Mouse (Mus musculus): ENCODE data around the gene Ei24. TPM values are rescaled to one million over a fixed set of nuclear protein-coding genes. Genes with fewer than 3 reads are reported as not detected.

Ei24 gene
- 45.8 and 49.6 TPM in 2 replicates for polyA plus RNA-seq (2014; fragmentation: Nextera tagmentation; extraction: Ambion mirVana)

- Histone ChIP-seq H3K36me3 (ENCODE audit: control insufficient read depth, insufficient read depth, low read length) (peaks cover 7% of the 10 kb centered on the region; the same call in 1 of the 2 replicates), H3K4me3 (ENCODE audit: low read depth, low read length) (peak within 1 kb of the TSS; percentile 98)
- peak; percentile 99 for ATAC-seq (ENCODE audit: insufficient number of reproducible peaks, insufficient read depth, low FRiP score, low read depth)
These were observed at the start of gene Ei24 for GRCm38 (mm10) chr9:36796781-36797555. TSS of gene Ei24 (minus strand) at chr9:36797393.

GRCm38 (mm10) chr9:36846346-36846745 is 49.2 kb upstream of the Ei24 start:
- Histone ChIP-seq H3K9ac (replicated peaks; ENCODE audit: low read depth, low read length) (no peak overlapping the region), H3K27me3 (ENCODE audit: control insufficient read depth, insufficient read depth, low read length) (no peaks in the 10 kb centered on the region), H3K36me3 (ENCODE audit: control insufficient read depth, insufficient read depth, low read length) (no peaks in the 10 kb centered on the region), H3K4me2 (replicated peaks; ENCODE audit: low read depth, low read length) (no peak overlapping the region), H3K27ac (ENCODE audit: low read length) (no peak overlapping the region), H3K4me3 (ENCODE audit: low read depth, low read length) (no peak overlapping the region), H3K9me3 (ENCODE audit: control insufficient read depth, low read depth, low read length) (no peaks in the 10 kb centered on the region), H3K4me1 (ENCODE audit: control insufficient read depth, insufficient read depth, low read length) (no peaks in the 10 kb centered on the region)
- WGBS, result 53% methylated on average over 4 of the region's 4 CpGs
- no peak for ATAC-seq (ENCODE audit: insufficient number of reproducible peaks, insufficient read depth, low FRiP score, low read depth)

More at GRCm38 (mm10) chr9:36796781-36797555, at the start of gene Ei24:
- peak within 1 kb of the TSS; percentile 61 for H3K27ac ChIP-seq (ENCODE audit: low read length)
- H3K9ac ChIP-seq (replicated peaks; ENCODE audit: low read depth, low read length), result peak within 1 kb of the TSS; percentile 97
- peaks cover 12% of the 10 kb centered on the region for H3K4me1 ChIP-seq (ENCODE audit: control insufficient read depth, insufficient read depth, low read length)
- under 1% methylated on average over 66 of the region's 66 CpGs for WGBS
- H3K4me2 ChIP-seq (replicated peaks; ENCODE audit: low read depth, low read length), result peak within 1 kb of the TSS; percentile 85
- H3K9me3 ChIP-seq (ENCODE audit: control insufficient read depth, low read depth, low read length), result no peaks in the 10 kb centered on the region
- H3K27me3 ChIP-seq (ENCODE audit: control insufficient read depth, insufficient read depth, low read length), result no peaks in the 10 kb centered on the region

DNA sequence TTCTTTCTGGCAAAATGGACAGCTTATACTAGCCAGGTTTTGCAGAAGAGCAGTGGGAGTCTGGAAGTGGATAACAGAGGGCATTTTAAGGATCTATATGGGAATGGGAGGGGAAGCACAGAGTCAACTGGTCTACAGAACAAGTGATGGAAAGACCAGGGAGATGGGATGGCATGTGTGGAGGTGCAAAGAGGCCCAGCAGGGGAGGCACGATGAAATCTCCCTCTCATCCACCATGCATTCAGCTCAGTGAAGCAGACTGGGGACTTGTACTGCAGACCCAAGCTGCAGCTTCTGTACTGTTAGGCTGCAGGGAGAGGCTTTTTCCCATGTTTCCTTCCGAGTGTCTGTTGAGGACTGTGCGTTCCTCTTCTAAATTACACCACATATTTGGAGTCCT is 36.7 kb upstream of the Ei24 start:
- Histone ChIP-seq H3K9me3 (ENCODE audit: control insufficient read depth, low read depth, low read length) (no peaks in the 10 kb centered on the region), H3K9ac (replicated peaks; ENCODE audit: low read depth, low read length) (no peak overlapping the region), H3K27ac (ENCODE audit: low read length) (no peak overlapping the region), H3K36me3 (ENCODE audit: control insufficient read depth, insufficient read depth, low read length) (no peaks in the 10 kb centered on the region), H3K27me3 (ENCODE audit: control insufficient read depth, insufficient read depth, low read length) (0 out of 2 replicates have a peak, but pooled peaks cover 2% of the 10 kb centered on the region), H3K4me3 (ENCODE audit: low read depth, low read length) (peak overlapping the region; percentile 28; the same call in 1 of the 2 replicates), H3K4me1 (ENCODE audit: control insufficient read depth, insufficient read depth, low read length) (no peaks in the 10 kb centered on the region), H3K4me2 (replicated peaks; ENCODE audit: low read depth, low read length) (peak overlapping the region; percentile 62)
- no peak for ATAC-seq (ENCODE audit: insufficient number of reproducible peaks, insufficient read depth, low FRiP score, low read depth)
- 38% methylated on average over 3 of the region's 3 CpGs for WGBS

DNA sequence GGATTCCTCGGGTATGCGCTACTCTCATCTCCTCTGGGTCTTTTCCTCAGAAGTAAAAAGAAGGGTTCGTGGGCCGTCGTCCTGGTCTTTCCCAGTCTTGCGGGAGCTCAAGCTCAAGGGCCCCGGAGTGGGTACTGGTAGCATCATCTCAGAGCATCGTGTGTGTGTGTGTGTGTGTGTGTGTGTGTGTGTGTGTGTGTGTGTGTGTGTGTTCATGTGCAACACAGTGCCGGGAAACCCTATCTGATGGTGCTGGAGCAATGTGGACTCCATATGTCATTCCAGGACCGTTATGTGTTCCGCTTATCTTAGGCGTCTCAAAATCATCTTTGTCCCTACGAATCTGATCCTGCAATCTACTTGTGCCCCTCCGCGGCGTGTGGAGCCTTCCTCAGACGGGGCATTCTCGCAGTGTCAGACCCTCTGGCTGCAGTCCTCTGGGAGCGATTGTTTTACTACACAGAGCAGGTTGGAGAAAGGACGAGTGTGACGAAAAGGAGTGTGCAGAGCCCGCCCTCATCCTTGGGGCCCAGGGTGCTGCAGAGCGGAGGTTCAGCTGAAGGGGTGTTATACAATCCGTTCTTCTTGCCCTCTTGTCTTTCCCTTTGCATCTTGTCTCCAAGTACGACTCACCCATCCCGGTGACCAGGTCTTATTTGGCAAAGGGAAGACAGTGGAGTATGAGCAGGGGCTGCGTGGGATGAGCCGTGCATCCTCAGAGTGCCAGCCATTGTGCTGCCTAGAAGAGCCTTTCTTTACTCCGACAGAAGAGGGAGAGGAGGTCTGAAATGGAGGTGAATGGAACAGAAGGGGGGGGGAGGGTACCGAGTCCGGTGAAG is 36.1 kb upstream of the Ei24 start:
- 3% methylated on average over 31 of the region's 31 CpGs for WGBS

GRCm38 (mm10) chr9:36832529-36832928 is 35.3 kb upstream of the Ei24 start:
- ATAC-seq (ENCODE audit: insufficient number of reproducible peaks, insufficient read depth, low FRiP score, low read depth), result peak; percentile 87
- Histone ChIP-seq H3K4me1 (ENCODE audit: control insufficient read depth, insufficient read depth, low read length) (no peaks in the 10 kb centered on the region), H3K9ac (replicated peaks; ENCODE audit: low read depth, low read length) (0 out of 2 replicates have a peak overlapping the region, but pooled peaks have one; percentile 2), H3K27me3 (ENCODE audit: control insufficient read depth, insufficient read depth, low read length) (0 out of 2 replicates have a peak, but pooled peaks cover 2% of the 10 kb centered on the region), H3K36me3 (ENCODE audit: control insufficient read depth, insufficient read depth, low read length) (no peaks in the 10 kb centered on the region), H3K9me3 (ENCODE audit: control insufficient read depth, low read depth, low read length) (no peaks in the 10 kb centered on the region), H3K27ac (ENCODE audit: low read length) (no peak overlapping the region), H3K4me3 (ENCODE audit: low read depth, low read length) (peak overlapping the region; percentile 28), H3K4me2 (replicated peaks; ENCODE audit: low read depth, low read length) (peak overlapping the region; percentile 62)
- under 1% methylated on average over 32 of the region's 32 CpGs for WGBS

More for the DNA sequence above, 36.1 kb upstream of the Ei24 start:
- Histone ChIP-seq H3K4me1 (ENCODE audit: control insufficient read depth, insufficient read depth, low read length) (no peaks in the 10 kb centered on the region), H3K27ac (ENCODE audit: low read length) (no peak overlapping the region), H3K4me2 (replicated peaks; ENCODE audit: low read depth, low read length) (peak overlapping the region; percentile 62), H3K9me3 (ENCODE audit: control insufficient read depth, low read depth, low read length) (no peaks in the 10 kb centered on the region), H3K9ac (replicated peaks; ENCODE audit: low read depth, low read length) (0 out of 2 replicates have a peak overlapping the region, but pooled peaks have one; percentile 2), H3K4me3 (ENCODE audit: low read depth, low read length) (peak overlapping the region; percentile 28), H3K27me3 (ENCODE audit: control insufficient read depth, insufficient read depth, low read length) (0 out of 2 replicates have a peak, but pooled peaks cover 2% of the 10 kb centered on the region), H3K36me3 (ENCODE audit: control insufficient read depth, insufficient read depth, low read length) (no peaks in the 10 kb centered on the region)
- peak; percentile 66; the same call in 1 of the 2 replicates for ATAC-seq (ENCODE audit: insufficient number of reproducible peaks, insufficient read depth, low FRiP score, low read depth)

GRCm38 (mm10) chr9:36831401-36831800 is 34.2 kb upstream of the Ei24 start:
- H3K4me2 ChIP-seq (replicated peaks; ENCODE audit: low read depth, low read length), result no peak overlapping the region
- H3K36me3 ChIP-seq (ENCODE audit: control insufficient read depth, insufficient read depth, low read length), result no peaks in the 10 kb centered on the region
- H3K4me1 ChIP-seq (ENCODE audit: control insufficient read depth, insufficient read depth, low read length), result no peaks in the 10 kb centered on the region
- 0 out of 2 replicates have a peak, but pooled peaks cover 2% of the 10 kb centered on the region for H3K27me3 ChIP-seq (ENCODE audit: control insufficient read depth, insufficient read depth, low read length)
- no peak overlapping the region for H3K4me3 ChIP-seq (ENCODE audit: low read depth, low read length)
- no peak overlapping the region for H3K9ac ChIP-seq (replicated peaks; ENCODE audit: low read depth, low read length)
- no peak overlapping the region for H3K27ac ChIP-seq (ENCODE audit: low read length)
- WGBS, result 78% methylated on average over 6 of the region's 6 CpGs
- no peak for ATAC-seq (ENCODE audit: insufficient number of reproducible peaks, insufficient read depth, low FRiP score, low read depth)
- H3K9me3 ChIP-seq (ENCODE audit: control insufficient read depth, low read depth, low read length), result no peaks in the 10 kb centered on the region

DNA sequence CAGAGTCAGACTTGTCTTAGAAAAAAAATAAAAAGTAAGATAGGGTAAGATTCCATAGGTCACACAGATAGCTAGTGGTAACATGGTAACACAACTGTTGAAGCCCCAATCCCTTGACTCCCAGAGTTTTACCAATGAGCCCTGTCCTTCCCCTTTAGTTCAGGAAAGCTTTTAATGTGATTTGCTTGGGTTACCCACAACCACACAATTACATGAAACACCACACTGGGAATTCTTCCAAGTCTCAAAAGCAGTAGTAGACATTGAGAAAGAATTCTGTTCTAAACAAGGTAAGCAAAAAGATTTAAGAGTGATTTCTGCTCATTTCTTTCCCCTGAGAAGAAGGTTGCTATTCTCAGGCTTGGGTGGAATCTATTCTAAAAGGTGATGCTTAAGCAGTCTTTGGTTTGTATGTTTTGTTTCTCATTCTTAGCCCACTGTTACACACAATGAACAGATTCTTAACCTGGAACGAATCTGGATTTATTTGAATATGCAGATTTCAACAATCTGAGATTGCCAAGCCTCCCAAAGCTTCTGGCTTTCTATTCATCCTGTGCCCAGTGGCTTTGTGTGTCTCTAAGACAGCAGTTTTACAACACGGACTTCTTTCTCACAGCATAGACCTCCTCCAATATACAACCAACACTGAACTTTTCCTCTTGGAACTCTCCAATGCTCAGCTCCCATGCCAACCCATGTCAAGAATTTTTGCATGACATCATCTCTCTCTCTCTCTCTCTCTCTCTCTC is 29.6 kb upstream of the Ei24 start:
- peaks cover 3% of the 10 kb centered on the region; the same call in 1 of the 2 replicates for H3K4me1 ChIP-seq (ENCODE audit: control insufficient read depth, insufficient read depth, low read length)
- no peak for ATAC-seq (ENCODE audit: insufficient number of reproducible peaks, insufficient read depth, low FRiP score, low read depth)

More for the DNA sequence above, 29.6 kb upstream of the Ei24 start:
- no peak overlapping the region for H3K4me2 ChIP-seq (replicated peaks; ENCODE audit: low read depth, low read length)
- WGBS, result 56% methylated on average over 2 of the region's 2 CpGs
- H3K36me3 ChIP-seq (ENCODE audit: control insufficient read depth, insufficient read depth, low read length), result no peaks in the 10 kb centered on the region
- no peak overlapping the region for H3K9ac ChIP-seq (replicated peaks; ENCODE audit: low read depth, low read length)
- H3K4me3 ChIP-seq (ENCODE audit: low read depth, low read length), result no peak overlapping the region
- no peak overlapping the region for H3K27ac ChIP-seq (ENCODE audit: low read length)
- H3K9me3 ChIP-seq (ENCODE audit: control insufficient read depth, low read depth, low read length), result no peaks in the 10 kb centered on the region
- no peaks in the 10 kb centered on the region for H3K27me3 ChIP-seq (ENCODE audit: control insufficient read depth, insufficient read depth, low read length)
